Mouse (Mus musculus) B cell, adult 2 months (primary cell): ENCODE measurements around the gene Cadps.

ENCODE experiments used
- DNase-seq, 2 experiments: peaks; one replicate each; pipeline ENCODE4 v3.0.0; 2022

The Cadps gene

DNA sequence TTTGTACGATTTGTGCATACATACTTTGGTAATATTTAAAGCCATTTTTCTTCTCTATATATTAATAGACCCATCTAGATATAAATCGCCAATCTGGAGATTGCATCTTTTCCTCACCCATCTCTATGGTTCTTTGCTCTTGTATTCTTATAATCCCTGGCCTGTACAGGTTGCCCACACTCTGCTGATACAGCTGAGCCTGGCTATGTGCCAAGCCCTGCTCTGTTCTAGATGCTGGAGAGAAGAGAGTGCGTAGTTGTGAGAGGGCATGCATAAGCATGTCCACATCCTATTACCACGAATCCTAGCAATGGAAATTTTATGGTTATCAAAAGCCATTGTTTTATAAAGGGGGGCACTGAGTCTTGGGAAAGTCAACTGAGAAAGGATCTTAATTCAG is 360.7 kb downstream of the Cadps start:
- no peak for DNase-seq

DNA sequence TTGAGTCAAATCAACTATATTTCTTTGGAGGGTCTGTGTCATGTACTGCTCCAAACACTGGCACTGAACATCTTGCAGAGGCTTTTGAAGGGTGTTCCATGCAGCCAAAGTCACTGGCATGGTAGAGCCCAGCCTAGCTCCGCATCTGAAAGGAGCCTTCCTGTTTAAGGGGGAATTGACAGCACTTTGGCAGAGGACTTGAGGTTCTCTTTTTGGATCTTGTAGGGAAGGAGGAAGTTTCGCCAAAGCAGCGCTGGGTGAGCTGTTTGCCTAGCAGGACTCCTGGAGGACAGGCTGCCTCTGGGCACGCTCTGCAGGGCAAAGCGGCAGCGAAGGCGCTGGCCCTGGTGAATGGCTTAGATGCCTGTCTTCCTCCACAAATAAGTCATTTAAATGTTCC is 363.2 kb downstream of the Cadps start:
- DNase-seq: no peak

DNA sequence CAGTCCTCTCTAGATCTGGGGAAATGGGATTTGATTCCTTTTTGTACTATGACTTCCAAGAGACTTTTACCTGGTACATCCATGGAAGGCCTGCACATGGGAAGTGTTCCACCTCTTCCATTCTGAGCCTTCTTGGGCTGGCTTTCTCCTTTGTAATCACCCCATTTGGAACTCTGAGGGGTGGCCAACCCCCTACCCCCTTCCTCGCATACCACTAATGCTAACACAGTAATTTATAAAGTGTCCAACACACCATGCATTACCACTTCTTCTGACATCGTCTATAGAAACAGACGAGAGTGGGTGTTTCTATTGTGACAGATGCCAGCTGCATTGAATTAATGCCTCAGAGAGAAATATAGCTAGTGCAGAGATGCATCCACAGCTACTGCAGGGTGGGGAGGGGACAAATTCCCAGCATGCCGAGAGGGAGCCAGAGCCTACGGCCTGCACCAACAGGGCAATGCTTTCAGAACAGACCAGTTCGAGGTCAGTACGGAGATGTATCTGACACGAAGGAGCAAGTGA is 367.8 kb downstream of the Cadps start:
- DNase-seq: no peak

DNA sequence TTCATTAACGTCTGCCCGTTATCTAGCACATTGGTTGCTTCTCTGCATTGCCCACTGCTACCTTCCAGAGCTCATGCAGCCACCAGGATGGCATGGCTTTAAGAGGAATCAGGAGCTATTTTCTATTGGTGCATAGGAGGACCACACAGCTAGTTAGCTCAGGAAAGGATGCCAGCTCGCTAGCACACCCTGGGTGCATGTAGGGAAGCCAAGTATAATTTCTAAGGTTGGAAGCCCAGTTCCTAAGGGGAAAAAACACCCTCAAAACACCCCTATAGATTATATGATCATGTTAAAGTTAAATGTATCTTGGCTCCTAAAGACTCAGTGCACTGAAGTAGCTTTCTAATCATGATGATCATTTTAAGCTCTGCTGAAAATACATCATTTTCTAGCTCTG is 372.1 kb downstream of the Cadps start:
- no peak for DNase-seq

DNA sequence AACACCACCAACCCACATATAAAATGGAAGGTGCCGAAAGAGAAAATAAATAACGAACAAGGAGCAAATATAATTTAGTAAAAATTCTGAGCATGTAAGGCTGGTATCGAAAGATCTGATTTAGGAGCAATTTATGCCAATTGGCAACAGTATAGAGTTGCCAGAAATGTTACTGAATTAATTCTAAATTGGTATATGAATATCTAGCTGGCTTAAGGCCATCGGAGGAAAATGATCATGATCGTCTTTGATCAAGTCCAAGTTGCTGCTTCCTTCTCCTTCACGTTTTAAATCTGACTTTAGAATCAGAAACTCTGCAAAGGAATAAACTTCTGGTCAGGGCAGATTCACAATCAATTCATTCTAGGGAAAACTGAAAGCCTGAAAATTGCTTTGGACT is 374.0 kb downstream of the Cadps start:
- DNase-seq: no peak

DNA sequence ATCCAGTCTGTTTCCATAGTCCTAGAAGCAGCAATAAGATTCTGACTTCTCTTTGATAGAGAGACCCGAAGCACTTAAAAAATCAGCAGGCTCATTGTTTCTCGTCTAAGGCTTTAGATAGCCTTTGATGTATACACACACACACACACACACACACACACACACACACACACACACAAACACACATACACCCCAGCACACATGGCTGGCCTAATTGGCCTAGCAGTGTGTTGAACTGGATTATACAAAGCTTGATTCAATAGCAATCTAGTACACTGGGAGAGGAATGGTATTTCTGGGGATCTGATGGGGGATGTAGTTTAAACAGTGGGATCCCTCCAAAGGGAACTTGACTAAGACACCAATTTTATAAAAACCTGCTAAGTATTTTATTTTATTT is 381.9 kb downstream of the Cadps start:
- no peak for DNase-seq

DNA sequence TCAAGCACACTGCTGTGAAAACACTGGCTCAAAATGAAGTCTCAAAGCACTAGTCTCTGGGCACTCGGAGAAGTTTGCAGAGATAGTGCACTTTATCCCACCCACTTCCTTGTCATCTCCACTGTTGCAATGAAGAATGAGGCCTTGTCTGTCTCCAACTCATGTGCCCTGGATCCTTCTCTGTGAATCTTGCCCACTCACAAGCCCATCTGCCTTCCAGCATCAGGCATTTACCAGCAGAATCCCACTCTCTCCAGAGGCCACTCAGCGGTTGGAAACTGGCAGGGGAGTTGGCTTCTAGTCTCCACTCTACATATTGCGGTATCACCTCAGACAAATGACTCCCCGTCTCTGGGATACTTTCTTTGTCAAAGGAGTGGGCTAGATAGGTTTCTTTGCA is 384.9 kb downstream of the Cadps start:
- DNase-seq: no peak

DNA sequence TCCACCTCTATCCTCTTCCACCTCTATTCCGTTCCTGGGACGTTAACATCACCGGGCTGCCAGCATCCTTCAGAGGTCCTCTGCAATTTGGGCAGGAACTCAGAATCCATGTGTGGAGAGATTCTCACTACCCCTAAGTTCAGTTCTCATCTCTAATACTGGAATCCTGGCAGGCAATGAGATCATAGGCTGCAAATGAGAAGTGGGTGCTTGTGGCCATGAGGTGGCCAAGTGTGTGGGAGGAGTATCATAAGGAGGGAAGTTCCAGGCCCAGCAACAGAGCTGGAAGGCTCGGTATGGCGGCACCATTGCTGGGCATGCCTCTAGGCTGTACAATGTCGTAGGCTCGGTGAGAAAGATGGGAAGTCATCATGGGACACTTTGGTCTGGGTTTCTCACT is 385.5 kb downstream of the Cadps start:
- no peak for DNase-seq

DNA sequence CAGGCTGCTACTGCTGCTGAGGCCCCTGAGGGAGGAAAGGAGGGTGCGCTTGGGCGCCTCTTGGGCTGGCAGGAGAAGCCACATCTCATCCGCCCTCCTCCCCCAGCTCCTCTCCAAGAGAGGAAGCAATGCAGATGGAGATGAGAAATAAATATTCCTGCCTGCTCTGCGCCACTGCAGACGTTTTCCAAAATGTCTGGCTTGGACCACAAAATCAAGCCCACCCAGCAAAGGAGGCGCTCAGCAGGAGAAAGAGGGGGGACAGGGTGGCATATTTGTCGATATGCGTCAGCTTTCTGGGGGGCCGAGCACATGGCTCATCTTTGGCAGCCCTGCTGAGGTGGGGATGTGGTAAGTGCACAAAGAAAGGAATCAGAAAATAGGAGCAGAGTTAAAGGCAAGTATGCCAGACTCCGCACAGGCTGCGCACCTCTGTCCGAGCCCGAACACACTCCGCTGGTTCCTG is 385.9 kb downstream of the Cadps start:
- DNase-seq: no peak

DNA sequence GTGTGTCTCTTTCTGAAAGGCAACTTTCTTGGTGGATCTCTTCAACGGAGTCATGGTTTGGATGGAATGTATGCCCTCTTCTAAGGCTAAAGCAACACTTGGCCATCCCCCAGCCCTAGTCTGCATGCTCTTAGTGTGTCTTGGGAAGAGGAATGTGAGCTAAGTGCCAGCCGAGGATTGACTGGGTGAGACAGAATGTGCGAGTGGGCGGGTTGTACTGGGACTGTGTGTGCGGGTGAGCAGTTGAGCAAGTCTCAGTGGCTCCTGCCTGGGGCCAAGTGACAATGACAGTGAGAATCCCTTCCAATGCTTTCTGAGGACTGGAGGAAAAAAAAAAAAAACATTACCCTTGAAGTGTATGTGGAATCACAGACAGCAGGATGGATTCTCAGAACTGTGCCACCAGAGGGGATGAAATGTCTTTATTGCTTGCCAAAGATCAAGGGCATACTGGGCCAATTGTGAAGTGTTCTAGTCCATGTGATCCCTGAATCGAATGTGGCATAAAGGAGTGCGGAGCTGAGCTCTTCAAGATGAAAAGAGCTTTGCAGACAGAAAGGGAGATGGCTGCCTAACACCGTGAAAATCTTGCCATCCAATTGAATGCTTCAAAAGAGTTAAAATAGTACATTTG is 394.7 kb downstream of the Cadps start:
- DNase-seq: no peak

DNA sequence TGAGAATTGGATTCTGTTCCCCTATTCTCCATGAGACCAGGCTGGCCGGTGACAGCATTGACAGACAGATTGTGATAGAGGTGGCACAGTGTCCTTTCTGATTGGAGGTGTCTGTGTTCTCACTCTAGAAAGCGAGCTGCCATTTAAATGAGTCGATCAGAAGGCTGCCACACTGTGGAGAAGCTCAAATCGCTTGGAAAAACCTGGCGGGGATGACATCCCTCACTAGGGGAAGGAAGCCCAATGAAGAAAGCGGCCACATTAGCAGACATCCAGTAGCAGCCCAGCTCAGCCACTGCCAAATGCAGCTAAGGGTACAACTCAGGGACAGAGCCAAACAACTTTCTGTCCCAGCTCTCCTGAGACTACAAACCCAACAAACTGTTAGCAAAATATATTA is 397.6 kb downstream of the Cadps start:
- no peak for DNase-seq

DNA sequence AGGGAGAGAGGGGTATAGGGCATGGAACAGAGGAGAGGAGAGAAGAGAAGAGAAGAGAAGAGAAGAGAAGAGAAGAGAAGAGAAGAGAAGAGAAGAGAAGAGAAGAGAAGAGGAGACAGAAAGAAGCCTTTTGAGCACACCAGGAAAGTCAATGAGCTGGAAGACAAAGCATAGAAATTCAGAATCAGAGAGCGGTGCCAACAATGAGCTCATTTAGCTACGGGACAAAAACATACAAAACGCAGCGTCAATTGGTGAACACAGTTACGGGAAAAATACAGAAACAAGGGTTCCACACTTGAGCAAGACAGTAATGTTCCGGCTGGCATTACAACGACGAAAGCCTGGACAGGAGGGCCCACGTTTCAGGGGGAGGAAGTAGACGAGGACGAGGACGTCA is 412.6 kb downstream of the Cadps start:
- DNase-seq: no peak

DNA sequence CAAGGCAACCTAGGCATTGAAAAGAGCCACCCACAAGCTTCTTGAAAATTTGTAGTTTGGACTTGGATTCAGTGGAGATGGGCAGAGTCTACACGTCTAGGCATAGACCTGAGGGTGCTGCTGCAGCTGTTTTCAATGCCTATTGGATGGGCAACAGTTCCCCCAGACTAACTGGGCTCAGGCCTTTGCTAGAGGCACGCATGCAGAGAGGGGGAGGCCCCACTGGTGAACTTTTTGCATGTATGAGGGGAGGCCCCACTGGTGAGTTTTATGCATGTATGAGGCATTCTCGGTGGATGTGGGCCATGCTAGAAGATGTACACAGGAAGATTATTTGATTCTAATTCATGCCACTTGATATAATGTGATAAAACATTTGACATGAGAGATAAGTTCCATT is 413.1 kb downstream of the Cadps start:
- DNase-seq: no peak

DNA sequence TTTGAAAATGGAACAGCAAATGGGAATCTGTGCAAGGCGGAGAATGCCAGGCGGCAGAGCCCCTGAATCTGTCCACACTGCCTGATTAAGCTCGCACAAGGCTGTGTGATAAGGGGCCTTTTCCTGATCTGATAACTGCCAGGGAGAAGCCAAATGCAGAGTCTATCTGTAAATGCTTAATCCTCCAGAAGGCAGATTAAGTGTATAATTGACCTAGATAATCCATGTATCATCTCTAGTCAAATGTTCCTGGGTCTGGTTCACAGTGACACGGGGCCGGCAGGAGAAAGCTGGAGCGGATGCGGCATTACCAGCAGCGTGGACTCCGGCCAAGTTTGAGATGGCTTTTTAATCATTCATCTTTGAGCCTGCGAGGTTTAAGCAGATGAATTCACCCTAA is 416.3 kb downstream of the Cadps start:
- no peak for DNase-seq

DNA sequence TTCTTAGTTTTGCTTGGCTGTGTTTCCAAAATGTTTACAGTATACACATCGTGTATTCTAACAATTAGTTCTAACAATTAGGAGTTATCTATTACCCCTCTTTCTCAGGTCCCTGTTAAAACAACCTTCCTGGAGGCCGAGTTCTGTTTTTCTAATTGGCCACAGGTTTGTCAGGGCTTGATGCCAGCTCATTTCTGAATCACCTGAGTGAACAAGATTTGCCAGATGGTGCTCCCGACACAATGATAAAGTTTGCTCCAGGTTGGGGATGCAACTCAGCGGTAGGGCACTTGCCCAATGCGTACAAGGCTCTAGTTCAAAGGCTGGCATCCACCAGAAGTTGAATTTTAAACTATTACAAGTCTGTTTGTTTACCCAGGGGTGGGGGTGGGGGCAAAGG is 417.7 kb downstream of the Cadps start:
- no peak for DNase-seq

DNA sequence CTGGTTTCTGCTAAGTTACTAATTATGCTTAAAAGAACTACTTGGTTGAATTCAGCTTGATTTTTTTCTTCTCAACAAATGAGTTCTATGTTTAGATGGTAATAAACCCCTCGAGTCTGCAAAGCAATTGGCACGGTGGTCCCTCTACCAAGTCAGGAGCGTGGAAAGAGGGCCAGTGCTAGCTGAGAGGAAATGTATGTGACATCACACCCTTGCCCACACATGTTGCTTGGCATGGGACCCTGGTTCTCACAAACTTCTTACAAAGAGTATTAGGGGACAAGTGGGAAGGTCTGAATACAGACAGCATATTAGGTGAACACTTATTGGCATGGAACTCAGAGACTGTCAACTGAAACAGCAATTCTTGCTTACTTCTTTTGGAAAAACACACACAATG is 418.2 kb downstream of the Cadps start:
- no peak for DNase-seq

DNA sequence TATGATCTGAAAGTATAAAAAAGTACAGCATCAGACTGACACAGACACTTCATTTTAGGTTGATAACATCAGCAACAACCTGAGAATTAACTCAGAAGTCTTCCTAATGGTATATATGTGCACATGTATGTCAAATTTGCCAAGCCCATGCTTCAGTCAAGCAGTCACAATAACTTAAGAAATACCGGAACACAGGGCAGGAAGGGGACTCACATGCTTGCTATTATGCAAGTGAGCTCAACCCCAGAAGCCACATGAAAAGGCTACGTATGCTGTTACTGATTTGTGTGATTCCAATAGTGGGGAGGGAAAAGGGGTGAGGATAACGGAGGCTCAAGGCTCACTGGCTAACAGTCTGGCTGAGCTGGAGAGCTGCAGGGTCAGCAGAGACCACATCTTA is 418.8 kb downstream of the Cadps start:
- no peak for DNase-seq

DNA sequence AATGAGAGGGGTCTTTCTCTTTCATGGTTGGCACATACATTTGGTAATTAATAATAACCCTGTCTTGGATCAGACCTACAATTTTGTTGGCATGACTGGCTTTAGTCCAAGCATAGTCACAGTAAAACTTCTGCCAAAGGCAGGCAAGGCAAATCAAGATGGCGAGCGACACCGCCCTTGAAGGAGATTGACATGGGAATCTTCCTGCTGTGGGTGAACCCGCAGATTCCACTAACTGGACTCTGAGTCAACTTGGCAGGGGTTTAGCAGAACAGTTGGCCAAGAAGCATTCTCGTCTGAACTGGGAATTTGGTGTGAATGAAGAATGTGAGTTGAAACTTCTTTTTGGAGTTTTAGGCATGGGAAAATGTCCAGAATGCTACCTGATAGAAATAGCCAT is 422.8 kb downstream of the Cadps start:
- DNase-seq: no peak

DNA sequence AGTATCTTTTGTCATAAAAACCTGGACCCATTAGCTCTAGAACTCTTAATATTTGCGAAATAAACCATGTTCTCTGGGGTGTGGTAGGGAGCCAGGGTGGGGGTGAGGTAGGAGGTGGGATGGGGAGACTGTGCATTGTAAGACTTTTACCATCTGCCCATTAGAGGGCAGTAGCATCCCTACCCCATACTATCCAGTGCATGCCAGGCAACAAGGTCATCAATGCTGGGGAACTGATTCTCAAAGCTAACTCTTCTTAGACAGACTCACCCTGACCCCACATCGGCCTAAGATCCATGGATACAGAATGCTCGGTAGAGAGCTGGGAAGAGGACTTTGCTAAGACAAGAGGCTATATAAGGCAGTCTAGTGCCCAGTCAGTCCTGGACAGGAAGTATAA is 425.3 kb downstream of the Cadps start:
- no peak for DNase-seq

DNA sequence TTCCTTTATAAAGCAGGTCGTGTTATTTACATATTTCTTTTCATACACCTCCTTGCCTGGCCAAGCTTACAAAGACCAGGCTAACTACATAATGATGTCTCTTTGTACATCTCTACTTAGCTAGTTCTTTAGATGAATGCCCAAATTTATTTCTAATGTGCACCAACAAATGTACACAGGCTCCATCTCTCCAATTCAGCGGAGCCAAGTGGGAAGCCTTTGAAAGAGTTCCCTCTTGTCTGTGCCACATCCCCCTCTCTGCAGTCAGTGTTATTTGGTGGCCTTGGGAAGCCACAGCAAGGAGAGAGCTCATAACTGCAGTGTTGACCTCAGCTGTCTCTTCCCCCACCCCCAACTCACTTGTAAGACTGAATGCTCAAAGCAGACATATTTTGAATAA is 428.6 kb downstream of the Cadps start:
- DNase-seq: no peak

DNA sequence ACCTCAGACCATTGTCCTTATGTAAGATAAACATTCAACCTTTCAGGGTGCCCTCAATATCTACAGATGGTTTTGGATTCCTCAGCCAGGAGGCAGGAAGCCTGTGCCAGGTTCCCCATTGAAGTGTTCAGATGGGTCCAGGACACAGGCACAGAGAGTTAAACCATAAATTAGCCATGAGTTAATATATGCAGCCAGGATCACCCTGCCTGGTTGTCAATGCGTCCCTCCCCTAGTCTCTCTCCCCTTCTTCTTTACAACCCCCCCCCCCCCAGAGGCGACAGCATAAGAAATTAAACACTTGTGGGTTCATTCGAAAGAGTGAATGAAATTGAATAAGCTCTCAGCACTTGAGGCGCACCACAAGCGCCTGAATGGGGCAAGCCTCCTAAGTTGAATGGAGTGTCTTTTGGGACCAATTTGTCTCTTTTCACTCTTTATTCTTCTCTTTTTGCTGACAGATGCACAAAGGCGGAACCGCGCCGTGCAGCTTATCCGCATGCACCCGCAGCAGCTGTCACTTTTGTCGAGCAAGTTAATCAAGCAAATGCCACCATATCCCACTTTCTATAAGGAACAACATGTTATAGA is 429.5 kb downstream of the Cadps start:
- no peak for DNase-seq

DNA sequence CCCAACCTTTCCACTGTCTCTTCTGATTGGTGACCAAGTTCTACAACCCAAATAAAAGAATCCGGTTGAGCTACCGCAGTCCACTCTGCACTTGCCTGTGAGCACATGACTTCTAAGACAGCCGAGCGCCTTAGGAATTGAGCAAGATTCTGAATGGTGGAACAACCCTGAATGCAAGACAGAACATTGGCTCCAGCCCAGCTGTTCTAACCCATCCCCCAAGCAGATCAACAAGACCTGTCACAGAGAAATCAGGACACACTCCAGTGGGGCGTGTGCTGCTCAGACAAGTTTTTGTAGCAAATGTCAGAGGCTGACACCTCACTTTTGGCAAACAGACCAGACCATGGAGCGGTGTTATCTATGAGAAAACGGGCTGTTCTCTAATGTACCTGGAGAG is 431.7 kb downstream of the Cadps start:
- no peak for DNase-seq

DNA sequence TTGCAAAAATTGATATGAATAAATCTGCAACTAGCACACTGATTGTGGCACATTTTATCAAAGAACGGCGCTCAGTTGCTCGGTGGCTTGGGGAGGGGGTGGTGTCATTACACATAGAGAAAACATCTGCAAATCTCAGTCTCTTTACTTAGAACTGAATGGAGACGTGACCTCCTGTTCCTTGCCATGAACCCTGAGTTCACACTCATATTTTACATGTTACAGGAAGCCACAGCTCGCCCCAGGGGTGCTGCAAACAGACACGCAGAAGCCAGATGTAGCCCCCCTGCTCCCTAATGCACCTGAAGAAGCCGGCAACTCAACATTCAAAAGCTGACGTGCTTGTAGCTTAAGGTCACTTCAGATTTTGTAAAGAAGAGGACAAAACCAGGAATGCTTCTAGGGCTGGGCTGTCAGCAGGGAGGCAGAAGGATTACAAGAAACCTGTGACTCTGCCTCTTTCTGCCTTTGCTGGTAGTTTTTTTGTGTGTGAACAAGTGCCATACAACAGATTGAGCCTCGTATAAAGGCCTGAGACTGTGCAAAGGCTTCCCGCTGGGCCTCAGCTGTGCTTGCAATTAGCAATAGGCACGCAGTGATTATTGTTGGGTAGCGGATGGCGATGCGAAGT is 434.0 kb downstream of the Cadps start:
- no peak for DNase-seq

DNA sequence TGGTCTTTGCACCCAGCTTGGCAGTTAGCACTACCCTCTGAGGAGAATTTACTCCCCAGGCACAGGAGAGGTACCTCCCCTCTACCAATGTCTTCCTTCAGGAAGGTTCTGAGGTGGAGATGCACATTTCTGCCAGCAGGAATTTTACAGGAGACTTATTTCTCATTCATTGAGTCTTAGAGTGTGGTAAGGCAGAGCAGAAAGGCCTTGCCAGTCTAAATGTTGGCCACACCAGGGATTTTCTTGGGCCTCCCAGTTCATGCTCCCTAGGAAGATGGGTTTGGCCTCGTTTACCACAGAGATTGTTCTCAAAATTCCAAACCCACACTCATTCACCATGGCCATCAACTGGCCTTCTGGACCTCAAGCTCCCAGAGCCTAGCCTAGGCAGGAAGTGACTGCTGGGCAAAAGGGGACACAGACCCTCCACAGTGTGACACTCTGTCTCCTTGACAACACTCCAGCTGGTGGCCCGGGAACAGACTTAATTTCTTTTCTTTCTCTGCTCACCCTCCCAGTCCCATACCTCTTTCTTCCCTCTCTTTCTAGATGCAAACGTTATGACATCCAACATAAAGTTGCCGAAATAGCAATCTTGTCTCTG is 434.6 kb downstream of the Cadps start:
- no peak for DNase-seq
